Mouse (Mus musculus): ENCODE results near the gene Uggt1.

The Uggt1 gene

DNA sequence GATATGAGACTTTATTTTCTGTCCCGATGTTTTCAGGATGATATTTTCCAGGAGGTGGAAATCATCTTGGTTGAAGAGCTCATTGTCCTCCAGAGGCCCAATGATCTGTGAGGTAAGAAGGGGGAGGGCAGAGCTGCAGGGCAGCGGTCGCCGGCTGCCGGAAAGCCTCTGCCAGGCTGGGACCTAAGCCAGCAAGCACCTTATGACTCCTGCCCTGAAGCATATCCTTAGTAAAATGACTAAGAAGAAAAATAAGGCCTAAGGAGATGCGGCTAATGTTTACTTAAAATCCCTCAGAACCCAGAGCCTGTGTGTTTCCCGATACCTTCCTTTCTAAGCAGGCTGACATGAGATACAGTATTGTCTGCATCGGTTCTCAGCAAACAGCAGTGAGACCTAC is 71.1 kb downstream of the Uggt1 start:
- no peak for DNase-seq (ENCODE audit: low spot score)

DNA sequence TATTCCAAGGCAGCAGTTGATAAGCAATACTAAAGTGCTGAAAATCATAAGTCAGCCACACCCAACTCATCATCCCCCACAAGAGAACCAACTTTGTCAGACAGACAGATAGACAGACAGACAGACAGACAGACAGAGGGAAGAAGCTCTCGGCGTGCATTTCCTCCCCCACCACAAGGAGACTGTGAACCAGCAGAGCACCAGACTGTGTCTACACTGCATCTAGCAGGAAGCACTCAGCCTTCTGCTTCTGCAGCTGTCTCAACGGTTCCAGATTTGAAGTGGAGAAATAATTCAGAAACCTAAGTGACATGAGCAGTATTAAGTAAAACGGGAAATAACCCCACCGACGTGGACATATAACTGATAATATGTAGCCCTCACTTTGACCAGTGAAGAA is 71.6 kb downstream of the Uggt1 start:
- DNase-seq (ENCODE audit: low spot score): no peak

DNA sequence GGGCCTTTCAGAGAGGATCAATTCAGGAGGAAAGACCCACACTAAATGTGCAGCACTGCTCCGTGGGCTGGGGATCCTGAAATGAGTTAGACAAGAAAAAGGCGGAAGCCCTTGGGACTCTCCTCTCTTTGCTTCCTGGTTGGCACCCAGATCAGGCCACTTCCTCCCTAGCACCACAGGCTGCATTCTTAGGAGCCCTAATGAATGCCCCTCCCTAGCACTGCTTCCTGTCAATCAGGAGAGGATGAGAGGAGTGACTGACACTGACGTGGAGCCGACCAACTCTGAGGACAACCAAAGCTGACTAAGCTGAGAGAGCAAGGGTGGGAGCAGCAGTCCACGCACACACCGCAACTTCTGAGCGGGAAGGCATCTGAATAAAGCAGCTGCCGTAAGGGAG is 81.8 kb downstream of the Uggt1 start:
- DNase-seq (ENCODE audit: low spot score): peak; percentile 10

DNA sequence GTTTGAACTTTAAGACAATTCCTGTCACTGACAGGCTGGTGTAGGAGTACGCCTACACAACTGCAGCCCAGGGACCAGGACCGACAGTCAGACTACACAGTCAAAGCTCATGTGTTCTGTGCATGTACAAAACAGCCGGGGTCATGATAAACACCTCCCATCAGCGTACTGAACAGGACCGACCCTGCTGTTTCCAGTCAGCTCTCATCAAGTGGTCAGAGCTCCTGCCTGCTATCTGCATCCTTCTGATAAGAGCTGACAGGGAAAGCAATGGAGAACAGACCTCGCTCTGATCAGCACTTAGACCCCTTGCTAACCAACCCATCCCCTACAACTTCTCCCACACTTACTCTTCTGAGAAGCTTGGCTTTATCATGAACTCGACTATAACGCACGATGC is 83.3 kb downstream of the Uggt1 start:
- DNase-seq (ENCODE audit: low spot score): no peak

DNA sequence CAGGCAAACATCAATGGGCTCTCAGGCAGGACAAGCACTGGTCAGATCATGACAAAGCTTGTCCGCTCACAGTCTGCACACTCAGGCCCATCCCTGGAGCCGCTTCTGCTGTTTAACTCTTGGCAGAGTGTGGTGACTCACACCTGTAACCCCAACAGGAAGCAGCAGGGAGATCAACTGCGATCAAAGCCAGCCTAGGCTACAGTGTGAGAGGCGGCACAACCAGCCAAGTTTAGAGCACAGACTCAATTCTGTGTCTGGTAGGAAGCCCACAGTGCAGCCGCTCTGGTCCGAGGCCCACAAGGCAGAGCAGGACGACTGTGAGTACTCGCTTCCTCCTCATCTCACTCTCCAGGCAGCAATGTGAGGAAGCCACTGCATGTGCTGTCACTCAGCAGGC is 84.3 kb downstream of the Uggt1 start:
- DNase-seq (ENCODE audit: low spot score): no peak

DNA sequence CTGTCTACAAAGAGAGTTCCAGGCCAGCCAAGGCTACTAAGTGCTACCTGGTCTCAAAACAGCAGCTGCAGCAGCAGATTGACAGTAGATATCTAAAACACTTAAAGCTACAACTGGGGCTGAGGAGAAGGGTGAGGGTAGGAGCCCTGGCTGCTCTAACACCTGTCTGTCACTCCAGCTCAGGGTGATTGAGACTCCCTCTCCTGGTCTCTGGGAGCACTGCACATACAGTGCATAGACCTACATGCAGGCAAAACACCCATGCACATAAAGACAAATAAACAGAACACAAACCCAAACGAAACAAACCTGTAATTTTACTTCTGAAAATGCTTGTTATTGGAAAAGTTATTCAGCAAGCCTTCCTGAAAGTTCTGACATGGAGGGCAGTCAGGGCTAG is 95.1 kb downstream of the Uggt1 start:
- DNase-seq (ENCODE audit: low spot score): no peak

DNA sequence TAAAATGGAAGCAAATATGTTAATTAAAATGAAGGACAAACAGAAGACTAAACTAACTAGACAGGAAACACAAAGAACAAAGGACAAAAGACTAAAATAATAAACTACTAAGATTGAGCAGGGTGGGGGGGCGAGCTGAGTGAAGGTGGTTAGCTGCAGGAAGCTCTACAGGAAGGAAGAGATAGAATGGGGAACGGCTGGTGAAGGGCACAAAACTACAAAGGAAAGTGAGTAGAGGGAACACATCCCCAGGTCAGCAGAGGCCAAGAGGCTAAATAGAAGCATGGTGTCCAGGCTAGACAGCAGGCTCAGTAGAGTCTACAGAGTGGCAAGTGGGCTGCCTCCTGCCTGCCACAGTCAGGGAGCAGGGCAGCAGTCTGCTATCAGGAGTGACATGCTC is 95.7 kb downstream of the Uggt1 start:
- no peak for DNase-seq (ENCODE audit: low spot score)

DNA sequence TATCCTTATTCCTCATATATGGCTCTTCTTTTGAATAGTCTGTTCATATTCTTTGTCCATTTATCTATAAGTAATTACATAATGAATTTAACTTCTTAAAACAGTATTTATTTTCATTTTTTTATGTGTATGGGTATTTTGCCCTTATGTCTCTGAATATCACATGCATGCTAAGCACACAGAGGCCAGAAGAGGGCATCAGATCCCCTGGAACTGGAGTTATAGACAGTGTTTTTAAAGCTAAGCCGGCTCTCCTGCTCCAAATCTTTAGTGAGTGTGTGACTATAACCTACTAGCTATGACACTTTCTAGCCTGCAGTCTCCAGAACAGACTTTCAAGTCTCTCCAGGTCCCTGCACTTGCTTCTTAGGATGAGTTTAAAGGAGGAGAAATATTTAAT is 99.5 kb downstream of the Uggt1 start:
- DNase-seq (ENCODE audit: low spot score): peak; percentile 33

DNA sequence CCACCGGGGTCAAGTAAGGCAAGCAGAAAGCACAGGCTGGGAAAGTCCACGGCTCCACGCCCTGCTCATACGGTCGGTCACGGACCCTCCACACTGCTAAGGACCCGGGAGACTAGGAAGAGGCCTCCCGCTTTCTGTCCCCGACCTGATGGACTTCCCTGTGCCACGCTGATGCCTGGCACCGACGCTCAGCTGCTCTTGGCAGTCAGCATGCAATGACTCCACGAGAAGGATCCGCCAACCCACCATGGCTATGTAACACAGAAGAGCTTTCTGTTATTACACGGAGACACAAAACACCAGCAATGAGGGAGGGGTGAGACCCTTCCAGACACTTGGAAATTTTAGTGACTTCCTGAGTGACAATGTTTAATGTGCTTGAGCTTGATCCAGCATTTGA is 104.2 kb downstream of the Uggt1 start:
- DNase-seq (ENCODE audit: low spot score): no peak

DNA sequence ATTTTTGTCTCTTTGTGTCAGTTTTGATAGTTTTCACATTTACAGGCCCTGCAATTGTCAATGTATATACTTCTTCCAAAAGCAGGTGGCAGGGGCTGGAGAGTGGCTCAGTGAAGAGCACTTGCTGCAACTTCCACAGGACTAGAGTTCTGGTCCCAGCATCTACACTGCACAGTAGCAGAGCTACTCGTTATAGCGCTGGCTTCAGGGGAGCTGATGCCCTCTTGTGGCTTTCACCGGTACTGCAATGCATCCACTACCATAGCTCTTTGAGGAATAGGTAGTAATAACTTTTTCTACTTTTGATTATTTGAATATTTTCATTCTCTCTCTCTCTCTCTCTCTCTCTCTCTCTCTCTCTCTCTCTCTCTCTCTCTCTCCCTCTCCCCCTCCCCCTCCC is 109.9 kb downstream of the Uggt1 start:
- DNase-seq (ENCODE audit: low spot score): peak; percentile 59

DNA sequence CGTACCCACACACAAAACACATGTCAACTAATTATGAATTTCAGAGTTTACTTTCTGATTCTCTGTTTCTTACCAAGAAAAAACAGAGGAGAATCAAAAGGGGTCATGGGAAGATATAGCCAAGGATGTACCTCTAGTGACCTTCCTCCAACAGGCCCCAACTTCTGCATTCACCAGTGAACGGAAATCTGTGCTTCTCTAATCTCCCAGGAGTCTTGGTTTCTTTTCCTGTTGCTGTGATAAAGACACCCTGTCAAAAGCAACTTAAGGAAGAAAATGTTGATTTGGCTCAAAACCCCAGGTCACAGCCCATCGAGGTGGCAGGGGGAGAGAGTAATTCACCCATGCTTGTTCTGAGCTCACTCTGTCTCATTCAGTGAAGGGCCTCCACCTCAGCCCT is 110.9 kb downstream of the Uggt1 start:
- no peak for DNase-seq (ENCODE audit: low spot score)

DNA sequence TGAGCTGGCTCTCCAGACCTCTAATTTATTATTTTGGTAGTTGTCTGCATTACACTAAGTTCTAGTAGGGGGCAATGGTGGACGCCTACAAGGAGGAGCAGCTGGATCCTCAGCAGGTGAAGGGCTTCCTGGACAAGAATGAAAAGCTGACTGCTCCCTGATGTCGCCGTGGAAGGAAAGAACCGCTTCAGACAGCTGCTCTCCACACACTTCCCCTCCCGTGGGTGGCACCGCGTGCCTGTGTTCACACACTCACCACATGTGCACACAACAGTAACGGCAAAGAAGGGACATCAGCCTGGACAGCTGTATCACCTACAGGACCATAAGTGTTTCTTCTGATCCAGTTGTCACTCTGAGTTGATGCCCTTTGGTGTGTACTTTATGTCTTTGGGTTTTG is 111.5 kb downstream of the Uggt1 start:
- no peak for DNase-seq (ENCODE audit: low spot score)

DNA sequence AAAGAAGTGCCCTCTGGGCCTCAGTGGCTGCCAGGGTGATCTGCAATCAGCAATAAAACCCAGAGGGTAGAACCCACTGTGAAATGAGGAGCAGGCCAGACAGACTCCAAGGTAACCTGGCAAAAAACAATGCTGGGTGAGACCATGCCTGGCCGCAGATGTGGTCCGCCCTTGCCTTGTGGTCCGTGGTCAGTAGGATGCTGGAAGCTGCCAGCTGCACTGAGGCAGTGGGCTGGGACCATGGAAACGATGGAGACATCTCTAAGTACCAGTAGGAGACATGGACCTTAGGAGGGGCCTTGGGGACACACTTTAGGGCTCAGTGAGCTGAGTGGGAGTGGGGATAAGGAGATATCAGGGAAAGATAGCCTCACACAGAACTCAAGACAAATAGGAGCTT is 112.3 kb downstream of the Uggt1 start:
- no peak for DNase-seq (ENCODE audit: low spot score)

DNA sequence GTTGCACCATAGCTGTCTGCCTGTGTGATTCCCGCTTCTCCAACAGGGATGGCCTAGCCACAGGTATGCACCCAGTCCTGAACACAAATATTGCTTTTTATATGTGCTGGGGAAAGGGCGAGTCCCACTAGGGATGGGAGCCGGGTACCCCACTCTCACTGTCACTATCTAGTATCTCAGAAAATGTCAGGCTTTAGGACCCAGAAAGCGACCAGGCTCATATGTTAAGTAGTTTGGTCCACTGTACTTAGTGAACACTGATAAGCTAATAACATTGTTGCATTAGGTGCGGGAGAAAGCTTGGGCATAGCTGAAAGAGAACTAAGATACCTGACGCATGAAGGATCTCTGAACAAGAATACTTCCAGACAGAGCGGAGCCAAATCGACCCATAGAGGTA is 112.8 kb downstream of the Uggt1 start:
- no peak for DNase-seq (ENCODE audit: low spot score)

DNA sequence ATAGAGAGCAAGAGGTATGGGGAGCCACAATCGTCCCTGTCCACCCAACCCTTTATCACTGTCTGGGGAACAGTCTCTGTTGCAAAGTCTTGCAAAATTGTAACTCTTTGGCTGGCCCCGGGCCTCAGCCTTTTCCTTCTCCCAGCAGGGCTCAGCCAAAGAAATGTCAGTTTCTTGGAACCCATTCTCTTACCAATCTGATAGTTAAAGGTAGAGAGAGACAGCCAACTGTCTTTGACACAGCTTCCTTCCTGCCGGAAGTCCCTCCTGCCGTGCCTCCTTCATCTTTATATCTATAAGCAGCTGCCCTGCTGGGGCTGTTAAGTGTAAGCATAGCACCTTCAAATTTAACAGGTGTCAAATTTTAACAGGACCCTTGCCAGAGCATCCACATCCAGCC is 113.4 kb downstream of the Uggt1 start:
- DNase-seq (ENCODE audit: low spot score): no peak

DNA sequence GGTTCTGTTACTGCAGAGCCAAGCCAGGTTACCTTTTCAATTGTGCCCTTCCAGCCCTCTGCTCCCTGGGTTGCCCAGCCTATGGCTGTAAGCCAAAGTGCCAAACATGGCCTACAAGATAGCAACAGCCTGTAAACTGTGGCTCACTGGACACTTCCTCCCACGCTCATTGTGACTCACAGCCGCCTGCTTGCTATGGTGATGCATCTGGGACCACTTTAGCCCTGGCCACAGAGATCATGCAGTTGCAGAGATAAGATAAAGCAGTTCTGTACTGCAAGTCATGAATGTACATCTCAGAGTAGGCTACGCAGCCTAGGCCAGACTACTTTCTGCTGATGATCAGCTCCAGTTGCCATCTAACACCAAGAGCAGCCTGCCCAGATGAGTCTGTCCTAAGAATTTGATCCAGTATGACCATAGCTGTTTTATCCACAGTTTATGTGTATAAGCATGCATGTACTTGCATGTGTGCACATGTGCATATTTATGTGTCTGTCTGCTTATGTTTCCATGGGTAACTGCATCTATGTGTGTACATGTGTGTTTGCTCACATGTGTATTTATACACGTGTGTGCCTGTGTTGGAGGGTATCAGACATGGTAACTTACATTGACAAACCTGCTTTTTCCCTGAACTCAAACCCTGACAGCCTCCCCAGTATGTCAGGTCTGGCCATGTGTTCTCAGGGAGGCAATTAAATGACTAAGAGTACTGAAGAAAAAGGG is 114.0 kb downstream of the Uggt1 start:
- no peak for DNase-seq (ENCODE audit: low spot score)

DNA sequence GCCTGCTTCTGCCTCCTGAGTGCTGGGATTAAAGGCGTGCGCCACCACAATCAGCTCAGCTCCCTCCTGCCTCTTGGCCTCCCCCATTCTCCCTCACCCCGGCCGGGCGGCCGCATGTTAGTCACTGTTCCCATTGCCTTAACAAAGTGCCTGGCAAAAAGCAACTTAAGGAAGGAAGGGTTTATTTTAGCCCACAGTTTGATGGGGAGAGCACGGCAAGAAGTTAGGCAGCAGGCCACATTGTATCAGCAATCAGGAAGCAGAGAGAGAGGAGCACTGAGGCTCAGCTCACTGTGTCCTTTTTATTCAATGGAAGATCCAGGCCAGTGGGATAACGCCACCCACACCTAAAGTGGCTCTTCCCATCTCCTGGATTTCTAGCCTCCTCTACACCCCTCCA is 114.6 kb downstream of the Uggt1 start:
- no peak for DNase-seq (ENCODE audit: low spot score)

DNA sequence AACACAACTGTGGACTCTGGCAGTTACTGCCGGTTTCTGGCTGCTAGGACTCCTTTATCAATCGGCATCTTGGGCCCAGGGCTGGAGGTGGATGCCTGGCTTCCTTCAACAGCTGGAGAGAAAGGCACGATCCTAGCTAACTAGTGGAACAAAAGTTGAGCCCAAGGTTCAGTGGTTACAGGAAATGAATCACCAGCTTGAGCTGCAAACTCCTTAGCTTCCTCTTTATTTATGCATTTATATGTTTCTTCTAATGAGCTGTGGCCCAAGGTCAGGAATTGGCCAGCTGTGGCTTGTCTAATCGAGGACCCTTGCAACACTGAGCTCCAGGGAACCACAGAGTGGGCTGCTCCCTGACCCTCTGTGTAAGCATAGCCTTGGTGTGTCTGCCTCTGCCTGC is 115.4 kb downstream of the Uggt1 start:
- DNase-seq (ENCODE audit: low spot score): no peak

DNA sequence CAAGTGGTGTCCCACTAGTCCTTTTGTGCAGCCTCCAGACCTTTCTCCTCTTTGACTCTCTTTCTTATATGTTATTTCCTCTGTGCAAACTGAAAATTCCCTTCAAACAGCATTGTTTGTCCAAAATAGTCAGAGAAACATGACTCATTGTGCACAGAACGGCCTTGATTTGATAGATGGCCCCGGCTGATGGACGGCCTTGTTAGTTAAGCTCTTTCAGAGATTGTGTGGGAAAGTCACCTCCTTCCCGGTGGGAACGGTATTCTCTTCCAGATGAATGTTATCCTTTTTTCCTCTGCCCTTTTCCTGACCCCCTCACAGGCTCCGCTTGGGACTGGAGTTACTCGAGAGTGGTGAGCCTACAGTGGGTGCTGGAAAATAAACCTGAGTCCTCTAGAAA is 119.4 kb downstream of the Uggt1 start:
- no peak for DNase-seq (ENCODE audit: low spot score)

DNA sequence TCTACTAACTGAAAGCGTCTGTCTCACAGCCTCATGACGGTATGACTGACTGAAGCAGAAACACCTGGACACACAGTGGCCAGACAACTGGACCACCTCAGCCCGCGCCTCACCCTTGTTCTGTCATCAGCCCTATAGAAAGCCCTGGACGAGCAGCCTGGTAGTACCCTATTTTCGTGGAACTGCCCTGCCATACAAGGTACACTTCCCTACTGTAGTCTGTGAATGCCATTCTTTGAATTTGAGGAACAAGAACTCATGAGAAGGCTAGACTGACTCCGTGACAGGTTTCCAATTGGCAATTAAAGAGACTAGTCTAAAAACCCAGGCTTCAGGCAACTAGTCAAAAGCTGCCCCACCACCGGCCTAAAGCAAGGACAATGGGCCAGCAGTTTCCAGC is 123.3 kb downstream of the Uggt1 start:
- DNase-seq (ENCODE audit: low spot score): no peak

DNA sequence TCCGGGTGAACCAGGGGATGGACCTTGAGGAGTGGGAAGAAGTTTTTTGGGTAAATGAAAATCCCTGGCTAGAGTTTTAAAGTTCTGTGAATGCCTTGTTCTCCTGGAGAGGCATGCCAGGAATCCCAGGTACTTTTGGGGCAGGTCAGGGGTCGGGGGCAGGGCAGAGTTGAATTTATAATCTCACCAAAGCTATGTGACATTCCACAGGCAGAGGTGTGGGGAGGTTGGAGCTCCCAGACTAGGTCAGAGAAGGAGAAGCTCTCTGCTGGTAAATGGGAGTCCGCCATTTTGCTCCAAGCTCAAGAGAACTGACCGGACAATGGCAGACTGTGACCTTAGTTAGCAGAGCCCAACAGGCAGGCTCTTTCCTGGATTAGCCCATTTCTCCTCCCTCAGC is 125.1 kb downstream of the Uggt1 start:
- DNase-seq (ENCODE audit: low spot score): no peak

DNA sequence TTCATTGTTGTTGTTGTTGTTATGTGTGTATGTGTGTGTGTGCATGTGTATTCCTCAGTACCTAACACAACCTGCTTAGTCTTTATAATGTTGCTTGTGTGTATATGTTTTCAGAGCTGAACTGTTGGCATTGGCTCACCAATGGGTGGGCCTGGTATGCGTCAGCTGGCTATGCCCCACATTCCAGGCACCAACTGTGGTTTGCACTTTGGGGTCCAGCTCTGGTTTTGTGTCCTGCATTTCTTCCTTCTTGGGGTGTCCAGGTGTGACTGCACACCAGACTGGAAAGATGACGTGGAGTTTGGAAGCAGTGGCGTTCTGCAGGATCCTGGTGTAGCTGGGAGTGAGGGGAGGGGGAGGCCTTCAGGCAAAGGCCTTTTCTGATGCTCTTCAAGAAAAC is 125.6 kb downstream of the Uggt1 start:
- no peak for DNase-seq (ENCODE audit: low spot score)

DNA sequence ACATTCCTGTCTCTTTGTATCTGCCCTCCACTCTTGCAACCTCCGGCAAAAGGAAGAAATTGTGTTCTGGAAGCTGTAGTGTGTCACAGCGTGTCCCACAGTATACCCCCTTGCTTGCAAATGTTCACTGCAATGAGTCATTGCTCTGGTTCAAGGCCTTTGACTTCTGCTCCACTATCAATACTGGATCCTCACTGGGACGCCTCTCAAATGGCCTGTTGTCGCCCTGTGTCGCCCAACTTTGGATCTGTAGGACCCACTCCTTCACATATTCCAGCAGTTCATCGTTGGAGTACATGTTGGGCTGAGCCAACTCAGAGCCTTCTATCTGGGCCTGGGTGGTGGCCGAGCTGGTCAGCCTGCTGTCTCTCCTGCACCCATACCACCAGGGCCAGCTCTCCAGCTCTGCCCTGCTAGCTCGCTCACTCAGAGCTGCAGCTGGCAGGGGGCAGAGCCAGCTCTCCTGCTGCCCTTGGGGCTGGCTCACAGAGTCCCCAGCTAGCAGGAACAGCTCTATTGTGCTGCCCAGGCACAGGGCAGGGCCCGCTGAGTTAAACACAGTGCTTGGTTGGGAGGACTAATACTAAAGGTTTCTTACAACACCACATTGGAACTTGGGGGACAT is 126.3 kb downstream of the Uggt1 start:
- no peak for DNase-seq (ENCODE audit: low spot score)

DNA sequence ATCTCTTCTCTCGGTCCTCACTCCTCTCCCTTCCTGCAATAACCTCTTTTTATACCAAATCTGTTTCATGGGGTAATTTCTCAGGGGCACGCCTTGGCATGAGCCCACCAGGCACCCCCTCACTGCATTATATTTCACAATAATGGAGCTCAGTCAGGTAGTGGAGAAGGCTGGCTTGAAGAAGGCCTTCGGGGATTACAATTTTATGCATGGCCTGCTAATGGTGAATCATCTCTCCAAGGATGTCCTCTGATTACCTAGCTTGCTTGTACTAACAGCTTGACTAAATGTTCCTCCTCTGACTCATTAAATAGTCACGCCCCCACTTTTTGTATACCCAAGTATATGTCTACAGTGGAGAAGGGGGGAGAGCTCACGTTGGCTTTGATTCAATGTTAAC is 128.0 kb downstream of the Uggt1 start:
- no peak for DNase-seq (ENCODE audit: low spot score)
